Mouse (Mus musculus): ENCODE data around the gene Wdr1.
"Not testable (repeated sequence)": the region's sequence is repeated elsewhere in the genome, so short reads cannot be mapped to it uniquely, and the experiment has no call there.

Wdr1 gene

GRCm38 (mm10) chr5:38563121-38563520 lies at the start of gene Wdr1:
Gene Wdr1 (minus strand): TSS chr5:38563221.
- no peak for DNase-seq

GRCm38 (mm10) chr5:38611118-38611517 lies 48.1 kb upstream of the Wdr1 start:
- DNase-seq = no peak

GRCm38 (mm10) chr5:38608219-38608618 lies 45.2 kb upstream of the Wdr1 start:
- not testable (repeated sequence) for DNase-seq

GRCm38 (mm10) chr5:38598647-38599304 lies 35.8 kb upstream of the Wdr1 start:
- peak in 1 of 2 experiments; percentile 2 for DNase-seq

GRCm38 (mm10) chr5:38588924-38589323 lies 25.9 kb upstream of the Wdr1 start:
- DNase-seq = peak in 1 of 2 experiments; percentile 7

GRCm38 (mm10) chr5:38585450-38585849 lies 22.4 kb upstream of the Wdr1 start:
- DNase-seq = no peak

- DNase-seq = no peak
Measured at GRCm38 (mm10) chr5:38583026-38583425, 20.0 kb upstream of the Wdr1 start.

- peak in 1 of 2 experiments; percentile 54 for DNase-seq
Measured at GRCm38 (mm10) chr5:38580703-38581102, 17.7 kb upstream of the Wdr1 start.

- peak; percentile 23 to 58 for DNase-seq
Measured at GRCm38 (mm10) chr5:38570876-38571275, 7.9 kb upstream of the Wdr1 start.

GRCm38 (mm10) chr5:38568652-38569051 lies 5.6 kb upstream of the Wdr1 start:
- no peak for DNase-seq

GRCm38 (mm10) chr5:38564831-38565230 lies 1.8 kb upstream of the Wdr1 start:
- DNase-seq = no peak

GRCm38 (mm10) chr5:38561426-38562024 lies 1.5 kb downstream of the Wdr1 start:
- peak; percentile 99 to 100 for DNase-seq

GRCm38 (mm10) chr5:38560586-38561425 lies 2.2 kb downstream of the Wdr1 start:
- peak; percentile 79 to 80 for DNase-seq

- DNase-seq = peak in 1 of 2 experiments; percentile 18
Measured at GRCm38 (mm10) chr5:38558831-38559230, 4.2 kb downstream of the Wdr1 start.

GRCm38 (mm10) chr5:38557811-38558210 lies 5.2 kb downstream of the Wdr1 start:
- no peak for DNase-seq

GRCm38 (mm10) chr5:38556406-38556805 lies 6.6 kb downstream of the Wdr1 start:
- DNase-seq = no peak

GRCm38 (mm10) chr5:38553953-38554352 lies 9.1 kb downstream of the Wdr1 start:
- peak; percentile 14 to 29 for DNase-seq

- DNase-seq = no peak
Measured at GRCm38 (mm10) chr5:38553491-38553890, 9.5 kb downstream of the Wdr1 start.

- no peak for DNase-seq
Measured at GRCm38 (mm10) chr5:38552615-38553014, 10.4 kb downstream of the Wdr1 start.

GRCm38 (mm10) chr5:38550221-38550768 lies 12.7 kb downstream of the Wdr1 start:
- no peak for DNase-seq

GRCm38 (mm10) chr5:38549461-38549909 lies 13.5 kb downstream of the Wdr1 start:
- DNase-seq = peak in 1 of 2 experiments; percentile 46

- no peak for DNase-seq
Measured at GRCm38 (mm10) chr5:38547375-38547774, 15.6 kb downstream of the Wdr1 start.
